Mouse (Mus musculus): ENCODE measurements around the gene Flt1. TPM values are rescaled to one million over a fixed set of nuclear protein-coding genes. Genes with fewer than 3 reads are reported as not detected.

Flt1 gene
- polyA plus RNA-seq, 1 experiment from 2014 or later = 15.6 TPM

GRCm38 (mm10) chr5:147681224-147681623, 44.6 kb downstream of the Flt1 start:
- WGBS = 39% methylated on average over 10 of the region's 10 CpGs
- H3K4me1 ChIP-seq = no peaks in the 10 kb centered on the region
- H3K9me3 ChIP-seq = no peaks in the 10 kb centered on the region
- H3K9ac ChIP-seq = no peak overlapping the region
- no peaks in the 10 kb centered on the region for H3K27me3 ChIP-seq (replicated peaks)
- H3K36me3 ChIP-seq = no peaks in the 10 kb centered on the region
- no peak overlapping the region for H3K4me2 ChIP-seq (replicated peaks)
- ATAC-seq (ENCODE audit: low FRiP score, low read depth) = no peak
- no peak overlapping the region for H3K4me3 ChIP-seq
- H3K27ac ChIP-seq = no peak overlapping the region

- 74% methylated on average over 5 of the region's 5 CpGs for WGBS
- no peak overlapping the region for H3K4me2 ChIP-seq (replicated peaks)
Observed at GRCm38 (mm10) chr5:147680711-147681110, 45.1 kb downstream of the Flt1 start.

DNA sequence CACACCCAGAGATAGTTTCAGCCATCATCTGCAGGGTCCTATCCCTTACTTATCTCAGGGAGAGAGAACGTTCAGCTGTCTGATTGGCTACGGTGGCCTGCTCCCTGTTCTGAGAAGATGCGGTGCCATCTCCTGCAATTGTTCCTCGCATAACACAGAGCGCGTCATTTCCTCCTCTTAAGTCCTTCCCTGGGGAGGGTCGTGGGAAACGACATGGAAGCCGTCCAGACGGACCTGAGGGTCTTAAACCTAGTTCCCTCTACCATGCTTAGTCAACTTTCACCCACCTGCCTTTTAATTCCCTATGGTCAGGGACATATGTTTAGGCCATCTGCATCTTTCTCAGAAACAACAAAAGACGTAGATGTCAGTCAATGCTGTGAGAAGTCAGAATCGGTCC, 46.5 kb downstream of the Flt1 start:
- no peak for ATAC-seq (ENCODE audit: low FRiP score, low read depth)
- no peaks in the 10 kb centered on the region for H3K36me3 ChIP-seq
- no peaks in the 10 kb centered on the region for H3K27me3 ChIP-seq (replicated peaks)
- H3K27ac ChIP-seq = no peak overlapping the region
- H3K4me3 ChIP-seq = no peak overlapping the region
- H3K4me1 ChIP-seq = no peaks in the 10 kb centered on the region
- H3K4me2 ChIP-seq (replicated peaks) = no peak overlapping the region
- H3K9me3 ChIP-seq = no peaks in the 10 kb centered on the region
- no peak overlapping the region for H3K9ac ChIP-seq
- 80% methylated on average over 12 of the region's 12 CpGs for WGBS

More at GRCm38 (mm10) chr5:147680711-147681110, 45.1 kb downstream of the Flt1 start:
- Histone ChIP-seq H3K4me3 (no peak overlapping the region), H3K27ac (no peak overlapping the region), H3K9me3 (no peaks in the 10 kb centered on the region), H3K27me3 (replicated peaks) (no peaks in the 10 kb centered on the region), H3K36me3 (no peaks in the 10 kb centered on the region), H3K9ac (no peak overlapping the region), H3K4me1 (no peaks in the 10 kb centered on the region)
- no peak for ATAC-seq (ENCODE audit: low FRiP score, low read depth)

GRCm38 (mm10) chr5:147675791-147676190, 50.0 kb downstream of the Flt1 start:
- Histone ChIP-seq H3K27me3 (replicated peaks) (no peaks in the 10 kb centered on the region), H3K4me3 (no peak overlapping the region), H3K9me3 (no peaks in the 10 kb centered on the region), H3K27ac (no peak overlapping the region), H3K4me1 (no peaks in the 10 kb centered on the region), H3K4me2 (replicated peaks) (no peak overlapping the region), H3K9ac (no peak overlapping the region), H3K36me3 (no peaks in the 10 kb centered on the region)
- 76% methylated on average over 5 of the region's 5 CpGs for WGBS
- ATAC-seq (ENCODE audit: low FRiP score, low read depth) = no peak

GRCm38 (mm10) chr5:147671765-147672424, 53.9 kb downstream of the Flt1 start:
- Histone ChIP-seq H3K27me3 (replicated peaks) (no peaks in the 10 kb centered on the region), H3K4me1 (no peaks in the 10 kb centered on the region), H3K36me3 (no peaks in the 10 kb centered on the region), H3K9me3 (peaks cover 4% of the 10 kb centered on the region; the same call in 1 of the 2 replicates), H3K4me2 (replicated peaks) (no peak overlapping the region), H3K27ac (no peak overlapping the region), H3K4me3 (no peak overlapping the region), H3K9ac (no peak overlapping the region)
- ATAC-seq (ENCODE audit: low FRiP score, low read depth) = no peak
- WGBS = 84% methylated on average over 19 of the region's 19 CpGs

DNA sequence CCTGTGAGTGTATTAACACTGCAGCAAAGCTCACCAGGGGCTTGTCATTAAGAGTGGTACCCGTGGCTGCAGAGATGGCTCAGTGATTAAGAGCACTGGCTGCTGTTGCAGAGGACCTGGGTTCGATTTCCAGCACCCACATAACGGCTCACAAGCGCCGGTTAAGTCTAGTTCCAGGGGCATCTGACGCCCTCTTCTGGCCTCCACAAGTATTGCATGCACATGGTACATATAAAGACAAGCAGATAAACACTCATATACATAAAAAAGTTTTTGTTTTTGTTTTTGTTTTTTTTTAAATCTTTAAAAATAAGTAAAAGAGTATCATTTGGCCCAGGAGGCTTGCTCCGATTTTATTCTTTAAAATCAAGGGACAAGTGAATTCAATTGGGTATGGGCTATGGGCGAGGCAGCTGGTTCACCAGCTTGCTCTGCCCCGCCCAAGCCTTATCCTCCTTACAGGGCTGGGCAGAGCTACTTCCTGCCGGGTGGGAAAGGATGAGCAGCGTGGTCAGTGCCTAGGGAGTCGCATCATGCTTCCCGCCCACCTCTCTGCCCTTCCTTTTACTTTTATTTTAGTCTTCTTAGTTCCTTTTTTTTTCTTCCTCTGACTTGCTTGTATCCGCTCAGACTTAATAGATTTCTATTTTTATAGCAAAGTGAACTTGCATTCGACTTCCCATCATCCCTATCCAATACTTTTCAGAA, 57.0 kb downstream of the Flt1 start:
- H3K27ac ChIP-seq = no peak overlapping the region
- no peak for ATAC-seq (ENCODE audit: low FRiP score, low read depth)

GRCm38 (mm10) chr5:147665946-147666345, 59.9 kb downstream of the Flt1 start:
- H3K4me1 ChIP-seq = no peaks in the 10 kb centered on the region
- ATAC-seq (ENCODE audit: low FRiP score, low read depth) = no peak
- H3K36me3 ChIP-seq = no peaks in the 10 kb centered on the region
- no peak overlapping the region for H3K4me2 ChIP-seq (replicated peaks)
- no peak overlapping the region for H3K9ac ChIP-seq
- WGBS = 88% methylated on average over 13 of the region's 13 CpGs
- no peak overlapping the region for H3K27ac ChIP-seq
- H3K9me3 ChIP-seq = peaks cover 4% of the 10 kb centered on the region; the same call in 1 of the 2 replicates
- no peak overlapping the region for H3K4me3 ChIP-seq
- H3K27me3 ChIP-seq (replicated peaks) = no peaks in the 10 kb centered on the region

More for the DNA sequence above, 57.0 kb downstream of the Flt1 start:
- H3K9ac ChIP-seq = no peak overlapping the region
- no peak overlapping the region for H3K4me2 ChIP-seq (replicated peaks)
- no peaks in the 10 kb centered on the region for H3K36me3 ChIP-seq
- no peaks in the 10 kb centered on the region for H3K4me1 ChIP-seq
- peaks cover 4% of the 10 kb centered on the region; the same call in 1 of the 2 replicates for H3K9me3 ChIP-seq
- WGBS = 90% methylated on average over 15 of the region's 15 CpGs
- H3K4me3 ChIP-seq = no peak overlapping the region
- H3K27me3 ChIP-seq (replicated peaks) = no peaks in the 10 kb centered on the region

DNA sequence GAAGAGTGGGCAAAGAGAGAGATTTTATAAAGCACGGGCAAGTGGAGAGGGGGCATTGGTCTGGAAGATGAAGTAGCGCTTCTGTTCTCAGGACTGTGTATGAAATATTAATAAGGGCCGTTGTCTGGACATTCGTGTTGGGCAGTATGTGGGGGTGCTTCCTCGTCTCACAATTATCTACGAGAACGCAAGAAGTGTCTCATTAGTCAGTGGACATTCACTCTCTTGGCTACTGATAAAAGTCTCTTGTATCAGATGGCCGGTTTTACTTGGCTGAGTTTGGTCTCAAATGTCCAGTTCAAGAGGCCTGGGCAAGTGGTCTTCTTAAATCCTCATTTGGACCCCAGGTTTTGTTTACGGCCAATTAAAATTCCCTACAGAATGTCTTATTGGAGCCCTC, 60.4 kb downstream of the Flt1 start:
- Histone ChIP-seq H3K27me3 (replicated peaks) (no peaks in the 10 kb centered on the region), H3K36me3 (no peaks in the 10 kb centered on the region), H3K4me1 (no peaks in the 10 kb centered on the region), H3K4me3 (no peak overlapping the region), H3K9ac (no peak overlapping the region), H3K9me3 (peaks cover 4% of the 10 kb centered on the region; the same call in 1 of the 2 replicates), H3K27ac (no peak overlapping the region), H3K4me2 (replicated peaks) (no peak overlapping the region)
- 95% methylated on average over 9 of the region's 9 CpGs for whole genome bisulfite sequencing
- no peak for ATAC-seq (ENCODE audit: low FRiP score, low read depth)

GRCm38 (mm10) chr5:147659909-147660308, 65.9 kb downstream of the Flt1 start:
- WGBS = 79% methylated on average over 7 of the region's 7 CpGs
- no peaks in the 10 kb centered on the region for H3K36me3 ChIP-seq
- H3K4me3 ChIP-seq = no peak overlapping the region
- H3K9me3 ChIP-seq = no peaks in the 10 kb centered on the region
- no peak overlapping the region for H3K27ac ChIP-seq
- H3K4me2 ChIP-seq (replicated peaks) = no peak overlapping the region
- no peaks in the 10 kb centered on the region for H3K4me1 ChIP-seq
- no peak for ATAC-seq (ENCODE audit: low FRiP score, low read depth)
- no peaks in the 10 kb centered on the region for H3K27me3 ChIP-seq (replicated peaks)
- no peak overlapping the region for H3K9ac ChIP-seq

- H3K9me3 ChIP-seq = 0 out of 2 replicates have a peak, but pooled peaks cover 3% of the 10 kb centered on the region
- H3K4me3 ChIP-seq = no peak overlapping the region
- no peak overlapping the region for H3K4me2 ChIP-seq (replicated peaks)
- no peak overlapping the region for H3K27ac ChIP-seq
- 69% methylated on average over 17 of the region's 17 CpGs for WGBS
- no peaks in the 10 kb centered on the region for H3K36me3 ChIP-seq
- H3K4me1 ChIP-seq = no peaks in the 10 kb centered on the region
- ATAC-seq (ENCODE audit: low FRiP score, low read depth) = no peak
- no peak overlapping the region for H3K9ac ChIP-seq
- H3K27me3 ChIP-seq (replicated peaks) = no peaks in the 10 kb centered on the region
Observed at GRCm38 (mm10) chr5:147657882-147658855, 67.6 kb downstream of the Flt1 start.

- Histone ChIP-seq H3K36me3 (no peaks in the 10 kb centered on the region), H3K9ac (no peak overlapping the region), H3K4me3 (no peak overlapping the region), H3K27me3 (replicated peaks) (no peaks in the 10 kb centered on the region), H3K4me2 (replicated peaks) (no peak overlapping the region), H3K4me1 (no peaks in the 10 kb centered on the region), H3K9me3 (0 out of 2 replicates have a peak, but pooled peaks cover 3% of the 10 kb centered on the region), H3K27ac (no peak overlapping the region)
- ATAC-seq (ENCODE audit: low FRiP score, low read depth) = no peak
- WGBS = 84% methylated on average over 7 of the region's 7 CpGs
Observed at GRCm38 (mm10) chr5:147655761-147656160, 70.0 kb downstream of the Flt1 start.

DNA sequence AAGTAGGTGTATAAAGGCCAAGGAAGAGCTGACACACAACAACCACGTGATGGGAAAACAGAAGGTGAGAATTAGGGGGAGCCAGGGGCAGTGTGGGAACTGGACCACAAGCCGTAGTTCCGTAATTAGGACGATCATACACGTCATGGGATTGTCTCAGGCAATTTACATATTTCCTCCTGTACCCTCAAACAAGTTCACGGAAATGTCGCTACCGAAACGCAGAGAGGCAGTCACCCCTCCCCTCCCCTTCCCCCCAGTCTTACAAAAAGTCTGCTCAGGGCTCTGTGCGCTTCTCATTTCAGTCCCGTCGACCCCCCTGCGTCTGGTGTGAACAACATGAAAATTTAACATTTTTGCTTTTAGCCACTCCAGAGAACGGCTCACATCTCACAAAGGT, 74.6 kb downstream of the Flt1 start:
- Histone ChIP-seq H3K9me3 (0 out of 2 replicates have a peak, but pooled peaks cover 3% of the 10 kb centered on the region), H3K9ac (no peak overlapping the region), H3K4me1 (no peaks in the 10 kb centered on the region), H3K4me2 (replicated peaks) (no peak overlapping the region), H3K27me3 (replicated peaks) (no peaks in the 10 kb centered on the region), H3K4me3 (no peak overlapping the region), H3K36me3 (no peaks in the 10 kb centered on the region), H3K27ac (no peak overlapping the region)
- ATAC-seq (ENCODE audit: low FRiP score, low read depth) = no peak
- 90% methylated on average over 14 of the region's 14 CpGs for WGBS

All from neural tube, embryonic 12.5 days (tissue).